Mouse (Mus musculus) forebrain, embryonic 16.5 days (tissue): ENCODE measurements around the gene Gm14226. TPM values are rescaled to one million over a fixed set of nuclear protein-coding genes. Genes with fewer than 3 reads are reported as not detected.

Experiments
- polyA plus RNA-seq: library from polyadenylated mRNA; unstranded; fragments of >200 nt; fragmentation: Nextera tagmentation; extraction: Ambion mirVana; gene quantifications from 2 replicates; pipeline ENCODE4 v1.2.1, GENCODE M21; 2015

Gm14226 gene
- polyA plus RNA-seq, 1 experiment from 2014 or later: 0.10 TPM

Other genes starting within 250 kb of the Gm14226 start
- gene Gm14214, start 248.2 kb upstream of the Gm14226 start, polyA plus RNA-seq: not detected in 2 replicates
- gene Raly, start 227.2 kb upstream of the Gm14226 start, polyA plus RNA-seq: 35.0 and 47.7 TPM in 2 replicates
- gene a, start 226.9 kb upstream of the Gm14226 start, polyA plus RNA-seq: 0.73 and 0.94 TPM in 2 replicates
- 66.2 and 66.8 TPM in 2 replicates for gene Eif2s2, start 125.3 kb upstream of the Gm14226 start, polyA plus RNA-seq
- 45.1 and 47.6 TPM in 2 replicates for gene Ahcy, start 56.2 kb downstream of the Gm14226 start, polyA plus RNA-seq
- gene Itch, start 115.2 kb downstream of the Gm14226 start, polyA plus RNA-seq: 48.5 and 53.1 TPM in 2 replicates
- gene Dynlrb1, start 218.3 kb downstream of the Gm14226 start, polyA plus RNA-seq: 621 and 677 TPM in 2 replicates